Mouse (Mus musculus) embryo, embryonic 10 days (tissue): ENCODE data around the gene Tspan7.
A peak's percentile ranks its signal among the peaks of the same experiment; 100 is the strongest.

Source experiments
- DNase-seq: peaks from one replicate; pipeline ENCODE4 v3.0.0-alpha.2; 2015; ENCODE audit warnings: low spot score

The Tspan7 gene

GRCm38 (mm10) chrX:10484872-10485569, at the start of gene Tspan7:
TSS of gene Tspan7 (plus strand) at chrX:10485158.
- peak; percentile 58 for DNase-seq

GRCm38 (mm10) chrX:10449323-10449980, 35.5 kb upstream of the Tspan7 start:
- no peak for DNase-seq

GRCm38 (mm10) chrX:10450143-10451060, 34.6 kb upstream of the Tspan7 start:
- DNase-seq: no peak

GRCm38 (mm10) chrX:10453798-10454197, 31.2 kb upstream of the Tspan7 start:
- no peak for DNase-seq

- DNase-seq: no peak
These were observed 27.7 kb upstream of the Tspan7 start for GRCm38 (mm10) chrX:10457256-10457655.

- no peak for DNase-seq
These were observed 7.9 kb upstream of the Tspan7 start for GRCm38 (mm10) chrX:10477088-10477487.

GRCm38 (mm10) chrX:10479031-10479886, 5.7 kb upstream of the Tspan7 start:
- DNase-seq: no peak

GRCm38 (mm10) chrX:10479943-10480342, 5.0 kb upstream of the Tspan7 start:
- DNase-seq: no peak

- DNase-seq: peak; percentile 77
These were observed 780 bp downstream of the Tspan7 start for GRCm38 (mm10) chrX:10485664-10486211.

- DNase-seq: no peak
These were observed 13.6 kb downstream of the Tspan7 start for GRCm38 (mm10) chrX:10498580-10498979.

GRCm38 (mm10) chrX:10502616-10503015, 17.7 kb downstream of the Tspan7 start:
- DNase-seq: no peak

- no peak for DNase-seq
These were observed 29.5 kb downstream of the Tspan7 start for GRCm38 (mm10) chrX:10514417-10514816.

- no peak for DNase-seq
These were observed 30.0 kb downstream of the Tspan7 start for GRCm38 (mm10) chrX:10514971-10515370.

GRCm38 (mm10) chrX:10516448-10516847, 31.5 kb downstream of the Tspan7 start:
- DNase-seq: no peak

GRCm38 (mm10) chrX:10516925-10517324, 32.0 kb downstream of the Tspan7 start:
- no peak for DNase-seq

GRCm38 (mm10) chrX:10517756-10518155, 32.8 kb downstream of the Tspan7 start:
- DNase-seq: no peak

- peak; percentile 11 for DNase-seq
These were observed 33.6 kb downstream of the Tspan7 start for GRCm38 (mm10) chrX:10518510-10518909.

- DNase-seq: peak; percentile 34
These were observed 50.5 kb downstream of the Tspan7 start for GRCm38 (mm10) chrX:10535450-10535849.

- DNase-seq: no peak
These were observed 54.1 kb downstream of the Tspan7 start for GRCm38 (mm10) chrX:10539009-10539408.

GRCm38 (mm10) chrX:10539482-10540166, 54.7 kb downstream of the Tspan7 start:
- no peak for DNase-seq

GRCm38 (mm10) chrX:10546840-10547239, 61.9 kb downstream of the Tspan7 start:
- DNase-seq: no peak
